Mouse (Mus musculus): ENCODE measurements around the gene Fcrla. TPM values are rescaled to one million over a fixed set of nuclear protein-coding genes. Genes with fewer than 3 reads are reported as not detected.

The Fcrla gene
- total RNA-seq, 1 experiment: not detected

- no peaks in the 10 kb centered on the region for H3K36me3 ChIP-seq (ENCODE audit: control insufficient read depth, insufficient read depth, low read length, poor library complexity, severe bottlenecking)
- no peak overlapping the region for H3K4me3 ChIP-seq (ENCODE audit: insufficient read depth in 1 of 2, low read depth in 1 of 2, low read length in 2 of 2, poor library complexity in 1 of 2, severe bottlenecking in 1 of 2)
- H3K27ac ChIP-seq (ENCODE audit: insufficient read depth, low read depth, low read length, poor library complexity, severe bottlenecking): no peak overlapping the region
- H3K9ac ChIP-seq (ENCODE audit: insufficient read depth, low read depth, low read length, poor library complexity, severe bottlenecking): no peak overlapping the region
- in situ Hi-C loops (cut with MboI; ENCODE audit: low sequenced_read_pairs in 2 of 2, unreplicated experiment in 2 of 2): loop anchor here (5.0 to 25.0 kb wide), 3 partner anchors 89 to 339 kb away; partner anchors contain the start of genes Apoa2 (in 1 of the 2), Fcer1g (in 1 of the 2) and Fcgr2b (in 1 of the 2)
- H3K9me3 ChIP-seq (ENCODE audit: control insufficient read depth, insufficient read depth, low read depth, low read length): no peaks in the 10 kb centered on the region
- no peak for DNase-seq (ENCODE audit: low read depth, low spot score)
- peaks cover 0 to 11% of the 10 kb centered on the region in 2 experiments; a peak in 2 of 4 replicates for H3K4me1 ChIP-seq (ENCODE audit: control insufficient read depth in 2 of 2, insufficient read depth in 2 of 2, low read length in 2 of 2, poor library complexity in 1 of 2)
- no peak for TF ChIP-seq MAFK (IDR thresholded peaks at IDR 0.05; ENCODE audit: insufficient read depth, low read depth, low read length)
These were observed 28.8 kb downstream of the Fcrla start for GRCm38 (mm10) chr1:170898413-170899075.

GRCm38 (mm10) chr1:170896651-170897281 lies 30.6 kb downstream of the Fcrla start:
- no peak overlapping the region for H3K9ac ChIP-seq (ENCODE audit: insufficient read depth, low read depth, low read length, poor library complexity, severe bottlenecking)
- H3K27ac ChIP-seq (ENCODE audit: insufficient read depth, low read depth, low read length, poor library complexity, severe bottlenecking): no peak overlapping the region
- H3K4me3 ChIP-seq (ENCODE audit: insufficient read depth in 1 of 2, low read depth in 1 of 2, low read length in 2 of 2, poor library complexity in 1 of 2, severe bottlenecking in 1 of 2): no peak overlapping the region
- TF ChIP-seq MAFK (IDR thresholded peaks at IDR 0.05; ENCODE audit: insufficient read depth, low read depth, low read length): no peak
- TF ChIP-seq ZNF384 (IDR thresholded peaks at IDR 0.05; ENCODE audit: low read depth, low read length): no peak
- no peak for TF ChIP-seq CHD2 (IDR thresholded peaks at IDR 0.05; ENCODE audit: low read depth, low read length)
- no peak for TF ChIP-seq ZC3H11A (IDR thresholded peaks at IDR 0.05; ENCODE audit: borderline replicate concordance, low read depth, low read length)
- no peak for TF ChIP-seq HCFC1 (IDR thresholded peaks at IDR 0.05; ENCODE audit: borderline replicate concordance, insufficient read depth, low read length)
- H3K36me3 ChIP-seq (ENCODE audit: control insufficient read depth, insufficient read depth, low read length, poor library complexity, severe bottlenecking): no peaks in the 10 kb centered on the region
- H3K9me3 ChIP-seq (ENCODE audit: control insufficient read depth, insufficient read depth, low read depth, low read length): no peaks in the 10 kb centered on the region
- DNase-seq (ENCODE audit: low read depth, low spot score): no peak
- in situ Hi-C loops (cut with MboI; ENCODE audit: low sequenced_read_pairs in 2 of 2, unreplicated experiment in 2 of 2): loop anchor here (5.0 to 25.0 kb wide), 3 partner anchors 91 to 341 kb away; partner anchors contain the start of genes Apoa2 (in 1 of the 2), Fcer1g (in 1 of the 2) and Fcgr2b (in 1 of the 2)
- H3K4me1 ChIP-seq (ENCODE audit: control insufficient read depth in 2 of 2, insufficient read depth in 2 of 2, low read length in 2 of 2, poor library complexity in 1 of 2): peaks cover 0 to 13% of the 10 kb centered on the region in 2 experiments; a peak in 2 of 4 replicates

GRCm38 (mm10) chr1:170894603-170895602 lies 32.5 kb downstream of the Fcrla start:
- H3K4me1 ChIP-seq (ENCODE audit: control insufficient read depth in 2 of 2, insufficient read depth in 2 of 2, low read length in 2 of 2, poor library complexity in 1 of 2): peaks cover 3 to 19% of the 10 kb centered on the region in 2 experiments; a peak in 3 of 4 replicates
- in situ Hi-C loops (cut with MboI; ENCODE audit: low sequenced_read_pairs in 2 of 2, unreplicated experiment in 2 of 2): loop anchor here (5.0 to 25.0 kb wide), 3 partner anchors 92 to 342 kb away; partner anchors contain the start of genes Apoa2 (in 1 of the 2), Fcer1g (in 1 of the 2) and Fcgr2b (in 1 of the 2)
- H3K4me3 ChIP-seq (ENCODE audit: insufficient read depth in 1 of 2, low read depth in 1 of 2, low read length in 2 of 2, poor library complexity in 1 of 2, severe bottlenecking in 1 of 2): no peak overlapping the region
- H3K27ac ChIP-seq (ENCODE audit: insufficient read depth, low read depth, low read length, poor library complexity, severe bottlenecking): peak overlapping the region; percentile 76; the same call in 1 of the 2 replicates
- H3K9ac ChIP-seq (ENCODE audit: insufficient read depth, low read depth, low read length, poor library complexity, severe bottlenecking): no peak overlapping the region; the same call in 1 of the 2 replicates
- H3K36me3 ChIP-seq (ENCODE audit: control insufficient read depth, insufficient read depth, low read length, poor library complexity, severe bottlenecking): no peaks in the 10 kb centered on the region
- no peaks in the 10 kb centered on the region for H3K9me3 ChIP-seq (ENCODE audit: control insufficient read depth, insufficient read depth, low read depth, low read length)
- TF ChIP-seq MAFK (IDR thresholded peaks at IDR 0.05; ENCODE audit: insufficient read depth, low read depth, low read length): no peak
- TF ChIP-seq CHD2 (IDR thresholded peaks at IDR 0.05; ENCODE audit: low read depth, low read length): no peak
- no peak for TF ChIP-seq HCFC1 (IDR thresholded peaks at IDR 0.05; ENCODE audit: borderline replicate concordance, insufficient read depth, low read length)
- no peak for TF ChIP-seq ZC3H11A (IDR thresholded peaks at IDR 0.05; ENCODE audit: borderline replicate concordance, low read depth, low read length)
- no peak for TF ChIP-seq ZNF384 (IDR thresholded peaks at IDR 0.05; ENCODE audit: low read depth, low read length)
- peak; percentile 61 for DNase-seq (ENCODE audit: low read depth, low spot score)

- H3K4me3 ChIP-seq (ENCODE audit: insufficient read depth in 1 of 2, low read depth in 1 of 2, low read length in 2 of 2, poor library complexity in 1 of 2, severe bottlenecking in 1 of 2): no peak overlapping the region
- in situ Hi-C loops (cut with MboI; ENCODE audit: low sequenced_read_pairs in 2 of 2, unreplicated experiment in 2 of 2): loop anchor here (25.0 kb wide), 2 partner anchors 95 to 345 kb away; partner anchors contain the start of genes Apoa2 (in 1 of the 2), Fcer1g (in 1 of the 2) and Fcgr2b (in 1 of the 2)
- DNase-seq (ENCODE audit: low read depth, low spot score): no peak
- peaks cover 3 to 17% of the 10 kb centered on the region in 2 experiments; a peak in 3 of 4 replicates for H3K4me1 ChIP-seq (ENCODE audit: control insufficient read depth in 2 of 2, insufficient read depth in 2 of 2, low read length in 2 of 2, poor library complexity in 1 of 2)
- H3K9me3 ChIP-seq (ENCODE audit: control insufficient read depth, insufficient read depth, low read depth, low read length): no peaks in the 10 kb centered on the region
- TF ChIP-seq CHD2 (IDR thresholded peaks at IDR 0.05; ENCODE audit: low read depth, low read length) (no peak), ZNF384 (IDR thresholded peaks at IDR 0.05; ENCODE audit: low read depth, low read length) (no peak), HCFC1 (IDR thresholded peaks at IDR 0.05; ENCODE audit: borderline replicate concordance, insufficient read depth, low read length) (no peak), MAFK (IDR thresholded peaks at IDR 0.05; ENCODE audit: insufficient read depth, low read depth, low read length) (no peak), ZC3H11A (IDR thresholded peaks at IDR 0.05; ENCODE audit: borderline replicate concordance, low read depth, low read length) (no peak)
- H3K27ac ChIP-seq (ENCODE audit: insufficient read depth, low read depth, low read length, poor library complexity, severe bottlenecking): peak overlapping the region; percentile 72; the same call in 1 of the 2 replicates
- H3K9ac ChIP-seq (ENCODE audit: insufficient read depth, low read depth, low read length, poor library complexity, severe bottlenecking): no peak overlapping the region
- H3K36me3 ChIP-seq (ENCODE audit: control insufficient read depth, insufficient read depth, low read length, poor library complexity, severe bottlenecking): no peaks in the 10 kb centered on the region
These were observed 35.1 kb downstream of the Fcrla start for GRCm38 (mm10) chr1:170892279-170892678.

Data from ES-E14 (cell line).